Mouse (Mus musculus): ENCODE data around the gene Zfp207. TPM values are rescaled to one million over a fixed set of nuclear protein-coding genes. Genes with fewer than 3 reads are reported as not detected.

The Zfp207 gene
- polyA plus RNA-seq (2014; fragmentation: Nextera tagmentation; extraction: Ambion mirVana), result 211 and 212 TPM in 2 replicates

DNA sequence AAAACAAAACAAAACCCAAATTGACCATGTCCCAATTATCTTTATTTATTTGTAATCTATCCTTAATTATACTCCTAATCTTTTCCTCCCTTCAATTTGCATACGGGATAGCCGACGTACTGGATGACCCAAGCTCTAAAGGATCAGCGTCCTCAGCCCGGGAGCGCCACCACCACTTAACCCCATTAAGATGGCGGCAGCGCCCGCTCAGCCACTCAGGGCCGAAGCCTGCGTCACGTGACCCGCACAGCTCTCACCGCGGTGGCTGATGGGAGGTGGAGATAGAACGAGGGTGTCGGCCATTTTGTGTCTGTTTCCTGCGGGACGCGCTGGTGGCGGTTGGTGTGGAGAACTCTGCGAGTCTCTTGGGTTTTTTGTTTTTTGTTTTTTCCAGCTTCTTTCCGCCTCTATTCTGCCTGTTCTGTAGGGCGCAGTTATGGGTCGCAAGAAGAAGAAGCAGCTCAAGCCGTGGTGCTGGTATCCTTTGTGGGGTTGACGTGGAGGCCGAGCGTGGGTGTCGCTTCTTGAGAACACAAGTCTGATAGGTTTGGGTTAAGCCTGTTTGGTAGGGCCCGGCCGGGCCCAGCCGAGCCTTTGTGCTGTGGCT lies at the start of gene Zfp207:
TSS of gene Zfp207 (plus strand) at position 261 of the 607 bp plus-strand sequence.
- Histone ChIP-seq H3K27me3 (ENCODE audit: control insufficient read depth, insufficient read depth, low read length) (no peaks in the 10 kb centered on the region), H3K4me3 (ENCODE audit: low read depth, low read length) (peak within 1 kb of the TSS; percentile 86), H3K4me1 (ENCODE audit: control insufficient read depth, insufficient read depth, low read length) (peaks cover 23% of the 10 kb centered on the region), H3K9me3 (ENCODE audit: control insufficient read depth, low read length) (no peaks in the 10 kb centered on the region), H3K4me2 (ENCODE audit: low read depth, low read length) (peak within 1 kb of the TSS; percentile 98), H3K9ac (replicated peaks; ENCODE audit: low read depth, low read length) (peak within 1 kb of the TSS; percentile 93), H3K27ac (ENCODE audit: low read depth, low read length) (peak within 1 kb of the TSS; percentile 87), H3K36me3 (ENCODE audit: control insufficient read depth, insufficient read depth, low read length) (peaks cover 10% of the 10 kb centered on the region; the same call in 1 of the 2 replicates)
- under 1% methylated on average over 33 of the region's 33 CpGs for WGBS
- peak; percentile 96 for ATAC-seq (ENCODE audit: low read depth)

DNA sequence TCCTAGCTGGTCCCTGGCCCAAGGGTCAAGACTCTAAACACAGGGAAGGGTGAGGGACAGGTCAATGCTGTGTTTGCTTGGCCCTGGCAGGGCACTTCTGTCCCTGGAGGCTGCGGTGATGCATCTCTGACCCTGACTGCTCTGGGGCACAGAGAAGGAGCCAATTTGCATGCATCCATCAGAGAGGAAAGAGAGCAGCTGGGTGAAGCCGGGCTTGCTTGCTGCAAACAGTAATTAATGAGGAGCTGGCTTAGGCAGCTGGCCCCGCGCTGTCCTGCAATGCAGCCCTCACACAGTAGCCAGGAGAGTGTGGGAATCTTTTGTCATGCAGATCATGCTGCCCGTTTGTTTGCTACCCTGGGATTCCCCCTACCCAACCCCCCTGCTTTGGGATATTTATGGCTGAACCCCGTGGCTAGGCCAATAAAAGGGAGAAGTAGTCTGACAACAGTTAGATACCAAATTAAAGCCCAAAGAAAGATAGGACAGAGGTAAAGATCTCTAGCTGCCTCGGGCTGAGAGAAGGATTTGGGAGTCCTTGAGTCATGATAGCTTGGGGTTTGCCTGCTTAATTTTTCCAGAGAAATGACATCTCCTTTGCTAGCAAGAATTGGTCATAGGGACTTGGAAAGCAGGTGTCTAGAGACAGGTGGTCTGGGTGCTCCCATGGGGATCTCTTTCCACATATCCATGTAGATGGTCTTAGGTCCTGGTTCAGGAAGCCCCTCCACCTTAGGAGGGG lies 47.3 kb upstream of the Zfp207 start:
- no peaks in the 10 kb centered on the region for H3K36me3 ChIP-seq (ENCODE audit: control insufficient read depth, insufficient read depth, low read length)
- H3K4me3 ChIP-seq (ENCODE audit: low read depth, low read length), result no peak overlapping the region
- no peak overlapping the region for H3K9ac ChIP-seq (replicated peaks; ENCODE audit: low read depth, low read length)
- no peaks in the 10 kb centered on the region for H3K9me3 ChIP-seq (ENCODE audit: control insufficient read depth, low read length)
- ATAC-seq (ENCODE audit: low read depth), result peak; percentile 90
- H3K27me3 ChIP-seq (ENCODE audit: control insufficient read depth, insufficient read depth, low read length), result no peaks in the 10 kb centered on the region
- H3K4me2 ChIP-seq (ENCODE audit: low read depth, low read length), result no peak overlapping the region
- peak overlapping the region; percentile 52 for H3K27ac ChIP-seq (ENCODE audit: low read depth, low read length)
- H3K4me1 ChIP-seq (ENCODE audit: control insufficient read depth, insufficient read depth, low read length), result peaks cover 13% of the 10 kb centered on the region
- WGBS, result under 1% methylated on average over 7 of the region's 7 CpGs

DNA sequence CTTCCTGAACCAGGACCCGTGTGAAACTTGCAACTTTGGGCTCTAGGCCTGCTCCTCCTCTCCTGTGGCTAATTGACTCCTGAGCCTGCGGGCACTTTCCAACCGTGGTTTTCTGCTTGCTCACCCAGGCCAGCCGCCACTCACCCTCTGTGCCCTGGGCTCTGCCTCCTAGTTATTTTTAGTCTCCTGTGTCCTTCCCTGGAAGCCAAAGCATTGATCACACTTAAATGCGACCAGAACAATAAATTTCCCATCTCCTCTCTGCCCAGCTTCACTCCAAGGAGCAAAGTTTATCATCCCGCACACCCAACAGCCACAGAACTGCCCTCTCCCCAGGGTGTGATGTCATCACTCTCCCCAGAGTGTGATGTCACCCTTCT lies 46.7 kb upstream of the Zfp207 start:
- H3K9me3 ChIP-seq (ENCODE audit: control insufficient read depth, low read length), result no peaks in the 10 kb centered on the region

DNA sequence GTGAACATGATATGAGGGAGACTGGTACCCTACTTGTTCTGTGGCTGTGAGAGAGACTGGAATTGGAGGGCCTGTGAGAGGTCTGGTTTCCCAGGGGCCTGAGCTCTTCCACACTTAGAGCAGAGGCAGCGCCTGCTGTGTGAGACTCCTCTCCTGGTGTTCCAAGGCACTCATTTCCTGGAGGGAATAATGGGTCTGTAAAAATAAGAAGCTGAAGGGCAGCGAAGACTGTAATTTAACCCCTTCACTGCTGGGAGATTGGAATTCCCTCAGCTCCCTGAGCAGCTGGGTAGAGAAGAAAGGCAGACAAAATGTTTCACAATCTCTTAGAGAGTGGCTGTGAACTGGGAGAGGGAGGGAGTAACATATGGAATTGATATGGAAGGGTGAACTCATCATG lies 40.6 kb upstream of the Zfp207 start:
- Histone ChIP-seq H3K4me1 (ENCODE audit: control insufficient read depth, insufficient read depth, low read length) (no peaks in the 10 kb centered on the region), H3K4me3 (ENCODE audit: low read depth, low read length) (no peak overlapping the region), H3K9ac (replicated peaks; ENCODE audit: low read depth, low read length) (no peak overlapping the region), H3K9me3 (ENCODE audit: control insufficient read depth, low read length) (no peaks in the 10 kb centered on the region), H3K4me2 (ENCODE audit: low read depth, low read length) (no peak overlapping the region), H3K36me3 (ENCODE audit: control insufficient read depth, insufficient read depth, low read length) (no peaks in the 10 kb centered on the region), H3K27ac (ENCODE audit: low read depth, low read length) (no peak overlapping the region), H3K27me3 (ENCODE audit: control insufficient read depth, insufficient read depth, low read length) (no peaks in the 10 kb centered on the region)
- no peak for ATAC-seq (ENCODE audit: low read depth)
- WGBS, result 5% methylated on average over 2 of the region's 2 CpGs

More for the DNA sequence above, 46.7 kb upstream of the Zfp207 start:
- ATAC-seq (ENCODE audit: low read depth), result no peak
- Histone ChIP-seq H3K36me3 (ENCODE audit: control insufficient read depth, insufficient read depth, low read length) (no peaks in the 10 kb centered on the region), H3K27ac (ENCODE audit: low read depth, low read length) (peak overlapping the region; percentile 52), H3K4me2 (ENCODE audit: low read depth, low read length) (no peak overlapping the region), H3K4me3 (ENCODE audit: low read depth, low read length) (no peak overlapping the region), H3K4me1 (ENCODE audit: control insufficient read depth, insufficient read depth, low read length) (peaks cover 13% of the 10 kb centered on the region), H3K9ac (replicated peaks; ENCODE audit: low read depth, low read length) (no peak overlapping the region), H3K27me3 (ENCODE audit: control insufficient read depth, insufficient read depth, low read length) (no peaks in the 10 kb centered on the region)
- 2% methylated on average over 6 of the region's 6 CpGs for WGBS

DNA sequence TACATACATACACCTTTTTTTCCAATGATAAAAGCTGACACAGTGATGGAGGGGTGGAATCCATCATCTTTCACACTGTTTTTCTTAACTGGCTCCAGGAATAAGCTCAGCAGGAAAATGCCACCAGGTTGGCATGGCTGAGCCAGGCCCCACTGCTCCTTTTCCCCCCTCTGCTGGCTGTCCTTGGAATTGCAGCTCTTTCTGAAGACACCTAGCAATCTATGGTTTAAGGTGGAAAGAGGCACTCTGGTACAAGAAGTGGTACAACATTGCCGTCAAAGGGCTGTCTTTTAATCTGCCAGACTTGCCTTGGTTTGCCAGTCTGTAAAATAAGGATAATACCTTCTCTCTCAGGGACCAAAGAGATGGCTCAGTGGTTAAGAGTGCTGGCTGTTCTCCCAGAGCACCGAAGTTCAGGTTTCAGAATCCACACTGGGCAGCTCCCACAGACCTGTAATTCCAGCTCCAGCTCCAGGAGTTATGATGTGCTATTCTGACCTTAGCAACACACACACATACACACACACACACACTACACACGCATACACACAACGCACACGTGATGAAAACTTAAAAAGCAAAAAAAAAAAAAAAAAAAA lies 31.1 kb upstream of the Zfp207 start:
- H3K9me3 ChIP-seq (ENCODE audit: control insufficient read depth, low read length), result no peaks in the 10 kb centered on the region
- 77% methylated on average over 5 of the region's 5 CpGs for WGBS
- ATAC-seq (ENCODE audit: low read depth), result 0 out of 2 replicates have a peak, but pooled peaks have one; percentile 24

DNA sequence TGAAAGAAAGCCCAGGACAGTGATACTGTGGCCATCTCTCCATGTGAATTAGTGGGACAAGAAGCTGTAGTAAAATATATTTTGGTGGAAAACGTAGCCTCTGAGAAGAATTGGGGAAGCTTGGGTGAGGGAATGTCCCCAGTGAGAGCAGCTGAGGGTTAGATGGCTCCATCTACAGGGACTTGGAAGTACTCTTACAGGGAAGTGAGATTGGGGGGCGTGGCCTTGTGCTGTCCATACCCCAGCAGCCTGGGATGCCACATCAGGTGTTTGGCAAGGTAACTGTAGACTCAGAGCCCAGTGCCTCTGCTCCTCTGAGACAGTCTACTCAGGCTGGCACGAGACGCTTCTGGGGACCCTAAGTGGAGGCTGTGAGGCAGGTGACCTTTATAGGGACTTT lies 28.2 kb upstream of the Zfp207 start:
- Histone ChIP-seq H3K36me3 (ENCODE audit: control insufficient read depth, insufficient read depth, low read length) (no peaks in the 10 kb centered on the region), H3K4me1 (ENCODE audit: control insufficient read depth, insufficient read depth, low read length) (no peaks in the 10 kb centered on the region), H3K4me2 (ENCODE audit: low read depth, low read length) (no peak overlapping the region), H3K27ac (ENCODE audit: low read depth, low read length) (peak overlapping the region; percentile 23; the same call in 1 of the 2 replicates), H3K9ac (replicated peaks; ENCODE audit: low read depth, low read length) (no peak overlapping the region), H3K9me3 (ENCODE audit: control insufficient read depth, low read length) (no peaks in the 10 kb centered on the region), H3K27me3 (ENCODE audit: control insufficient read depth, insufficient read depth, low read length) (no peaks in the 10 kb centered on the region), H3K4me3 (ENCODE audit: low read depth, low read length) (no peak overlapping the region)
- no peak for ATAC-seq (ENCODE audit: low read depth)
- 44% methylated on average over 4 of the region's 4 CpGs for WGBS

More for the DNA sequence above, 31.1 kb upstream of the Zfp207 start:
- no peak overlapping the region for H3K4me3 ChIP-seq (ENCODE audit: low read depth, low read length)
- no peak overlapping the region for H3K27ac ChIP-seq (ENCODE audit: low read depth, low read length)
- H3K27me3 ChIP-seq (ENCODE audit: control insufficient read depth, insufficient read depth, low read length), result no peaks in the 10 kb centered on the region
- H3K4me2 ChIP-seq (ENCODE audit: low read depth, low read length), result no peak overlapping the region
- H3K36me3 ChIP-seq (ENCODE audit: control insufficient read depth, insufficient read depth, low read length), result no peaks in the 10 kb centered on the region
- no peaks in the 10 kb centered on the region for H3K4me1 ChIP-seq (ENCODE audit: control insufficient read depth, insufficient read depth, low read length)
- H3K9ac ChIP-seq (replicated peaks; ENCODE audit: low read depth, low read length), result no peak overlapping the region

DNA sequence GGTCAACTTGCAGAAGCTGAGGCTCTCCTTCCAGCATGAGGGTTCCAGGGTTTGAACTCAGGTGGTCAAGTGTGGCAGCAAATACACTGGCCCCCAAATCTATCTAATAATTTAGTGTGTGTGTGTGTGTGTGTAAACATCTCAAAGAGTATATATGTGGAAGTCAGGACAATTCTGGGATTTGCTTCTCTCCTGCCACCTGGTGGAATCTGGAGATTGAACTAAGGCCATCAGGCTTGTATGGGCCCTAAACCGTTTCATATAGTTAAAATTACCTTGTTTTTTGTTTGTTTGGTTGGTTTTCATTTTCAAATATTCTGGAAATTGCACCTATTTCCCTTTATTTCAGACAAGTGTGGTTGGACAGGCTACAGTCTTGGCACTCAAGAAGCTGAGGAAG lies 14.1 kb upstream of the Zfp207 start:
- Histone ChIP-seq H3K27me3 (ENCODE audit: control insufficient read depth, insufficient read depth, low read length) (no peaks in the 10 kb centered on the region), H3K4me3 (ENCODE audit: low read depth, low read length) (no peak overlapping the region), H3K36me3 (ENCODE audit: control insufficient read depth, insufficient read depth, low read length) (peaks cover 11% of the 10 kb centered on the region; the same call in 1 of the 2 replicates), H3K9me3 (ENCODE audit: control insufficient read depth, low read length) (no peaks in the 10 kb centered on the region), H3K9ac (replicated peaks; ENCODE audit: low read depth, low read length) (no peak overlapping the region), H3K27ac (ENCODE audit: low read depth, low read length) (no peak overlapping the region), H3K4me1 (ENCODE audit: control insufficient read depth, insufficient read depth, low read length) (no peaks in the 10 kb centered on the region), H3K4me2 (ENCODE audit: low read depth, low read length) (no peak overlapping the region)
- WGBS, result 86% methylated on average over 1 of the region's 1 CpGs
- ATAC-seq (ENCODE audit: low read depth), result no peak

DNA sequence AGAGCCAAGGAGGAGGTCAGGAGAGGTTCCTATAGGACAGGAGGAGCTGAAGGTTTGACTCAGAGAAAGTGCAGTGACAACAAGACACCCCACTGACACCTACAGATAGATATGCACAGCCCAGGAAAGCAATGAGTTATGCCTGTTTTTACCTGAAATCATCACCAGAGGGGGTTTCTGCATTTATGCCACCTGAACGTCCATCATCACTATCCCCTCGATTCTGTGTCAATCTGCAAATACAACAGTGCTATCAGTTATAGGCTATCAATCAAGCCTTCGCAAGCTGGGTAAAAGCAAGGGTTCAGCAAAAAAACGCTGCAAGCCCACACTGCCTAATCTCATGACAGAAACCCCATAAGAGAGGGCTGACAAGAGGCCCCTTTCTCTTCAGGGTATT lies 6.4 kb upstream of the Zfp207 start:
- Histone ChIP-seq H3K4me3 (ENCODE audit: low read depth, low read length) (no peak overlapping the region), H3K36me3 (ENCODE audit: control insufficient read depth, insufficient read depth, low read length) (no peaks in the 10 kb centered on the region), H3K4me1 (ENCODE audit: control insufficient read depth, insufficient read depth, low read length) (peaks cover 10% of the 10 kb centered on the region; the same call in 1 of the 2 replicates), H3K27me3 (ENCODE audit: control insufficient read depth, insufficient read depth, low read length) (no peaks in the 10 kb centered on the region), H3K9ac (replicated peaks; ENCODE audit: low read depth, low read length) (no peak overlapping the region), H3K27ac (ENCODE audit: low read depth, low read length) (no peak overlapping the region), H3K4me2 (ENCODE audit: low read depth, low read length) (peak overlapping the region; percentile 60; the same call in 1 of the 2 replicates), H3K9me3 (ENCODE audit: control insufficient read depth, low read length) (no peaks in the 10 kb centered on the region)
- no peak for ATAC-seq (ENCODE audit: low read depth)
- WGBS, result 66% methylated on average over 4 of the region's 4 CpGs

Data from neural tube, embryonic 14.5 days (tissue).